Mouse (Mus musculus): Measurements from ENCODE around the gene Gm40193.
"Not testable (repeated sequence)": the region's sequence is repeated elsewhere in the genome, so short reads cannot be mapped to it uniquely, and the experiment has no call there.

Gene Gm40193

GRCm38 (mm10) chr11:70532839-70533238, at the start of gene Gm40193:
TSS of gene Gm40193 (minus strand) at chr11:70532939.
- no peak for DNase-seq (ENCODE audit: low spot score in 2 of 2)

DNA sequence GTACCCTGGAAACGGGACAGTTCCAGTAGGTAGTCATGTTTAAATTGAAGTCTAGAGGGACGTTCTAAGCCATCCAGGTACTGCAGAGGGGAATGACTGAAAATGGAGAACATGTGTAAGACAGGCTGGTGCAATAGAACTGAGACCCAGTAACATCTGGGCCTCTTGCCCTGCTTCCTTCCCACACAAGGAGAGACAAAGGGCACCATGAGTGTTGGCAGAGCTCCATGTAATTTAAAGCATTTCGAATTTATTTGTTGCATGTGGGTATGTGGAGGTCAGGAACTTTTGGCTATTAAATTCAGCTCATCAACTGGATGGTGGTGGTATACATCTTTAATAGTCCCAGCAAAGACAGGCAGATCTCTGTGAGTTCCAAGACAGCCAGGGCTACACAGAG, 49.5 kb upstream of the Gm40193 start:
- no peak for DNase-seq (ENCODE audit: low spot score in 2 of 2)

DNA sequence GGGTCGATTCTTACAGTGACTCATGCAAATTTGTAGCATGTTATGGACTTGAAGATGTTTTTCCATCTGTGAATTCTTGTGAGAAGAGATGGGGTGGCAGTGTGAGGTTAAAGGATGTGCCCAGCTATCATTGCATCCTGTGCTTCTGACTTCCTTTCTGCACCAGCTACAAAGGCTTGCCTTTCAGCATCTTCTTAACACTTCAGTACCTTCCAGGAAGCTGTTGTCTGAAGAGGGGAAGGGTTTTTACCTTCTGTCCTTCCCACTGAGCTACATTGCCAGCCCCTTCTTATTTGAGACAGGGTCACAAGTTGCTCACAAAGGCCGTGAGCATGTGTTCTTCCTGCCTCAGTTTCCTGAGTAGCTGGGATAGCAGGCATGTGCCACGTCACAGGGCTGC, 48.2 kb upstream of the Gm40193 start:
- peak in 1 of 2 experiments; percentile 27 for DNase-seq (ENCODE audit: low spot score in 2 of 2)

DNA sequence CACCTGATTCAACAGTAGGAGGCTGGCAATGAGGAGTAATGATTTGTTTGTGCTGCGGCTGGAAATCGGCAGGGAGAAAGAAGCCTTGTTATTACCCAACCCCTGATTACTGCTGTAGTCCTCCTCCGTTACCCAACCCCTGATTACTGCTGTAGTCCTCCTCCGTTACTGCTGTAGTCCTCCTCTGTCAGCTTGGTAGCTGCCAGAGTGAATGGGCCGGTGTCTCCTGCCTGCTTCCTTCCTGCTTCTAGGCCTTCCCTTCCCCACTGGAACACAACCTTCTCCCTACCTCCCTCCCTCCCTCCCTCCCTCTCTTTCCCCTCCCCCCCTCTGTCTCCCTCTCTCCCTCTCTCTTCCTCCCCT, 47.6 kb upstream of the Gm40193 start:
- DNase-seq (ENCODE audit: low spot score in 2 of 2) = no peak

DNA sequence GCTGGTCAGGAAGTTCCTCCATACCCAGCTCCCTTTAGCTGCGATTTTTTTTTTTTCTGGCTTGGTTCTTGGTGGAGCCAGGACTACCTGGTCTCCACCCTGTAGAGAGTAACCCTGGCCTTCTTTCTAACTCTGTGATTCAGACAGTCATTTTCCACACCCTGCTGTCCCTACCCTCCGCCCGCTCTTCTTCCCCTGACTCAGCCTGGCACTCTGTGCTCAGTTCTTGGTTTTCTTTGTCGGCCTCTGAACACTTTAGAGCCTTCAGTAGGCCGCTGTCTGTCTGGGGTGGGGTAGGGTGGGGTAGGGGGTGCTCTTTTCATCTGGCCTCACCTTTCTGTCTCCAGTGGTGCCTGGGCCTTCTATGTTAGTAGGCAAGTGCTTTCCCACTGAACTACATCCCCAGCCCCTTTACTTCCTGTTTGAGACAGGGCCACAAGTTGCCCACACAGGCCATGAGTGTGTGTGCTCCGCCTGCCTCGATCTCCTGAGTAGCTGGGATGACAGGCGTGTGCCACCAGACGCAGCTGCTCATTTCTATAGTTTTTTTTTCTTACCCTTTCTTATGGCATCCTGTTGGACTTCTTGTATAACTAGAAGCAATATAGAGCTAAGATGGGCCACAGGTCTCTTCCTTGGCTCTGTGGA, 47.1 kb upstream of the Gm40193 start:
- DNase-seq (ENCODE audit: low spot score in 2 of 2) = no peak

DNA sequence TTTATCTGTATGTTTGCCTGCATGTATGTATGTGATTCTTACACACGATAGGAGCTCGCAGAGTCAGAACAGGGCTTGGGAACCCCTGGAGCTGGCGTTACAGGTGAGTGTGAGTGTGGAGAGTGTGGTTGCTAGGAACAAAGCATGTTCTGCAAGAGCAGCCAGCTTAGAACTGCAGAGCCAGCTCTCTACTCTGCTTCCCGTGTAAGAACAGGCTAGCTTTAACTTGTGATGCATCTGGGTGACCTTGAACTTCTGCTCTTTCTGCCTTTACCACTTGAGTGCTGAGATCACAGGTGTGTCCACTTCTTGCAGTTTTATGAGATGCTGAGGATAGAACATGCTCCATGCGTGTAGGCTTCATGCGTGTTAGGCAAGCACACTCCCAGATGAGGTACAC, 46.2 kb upstream of the Gm40193 start:
- no peak for DNase-seq (ENCODE audit: low spot score in 2 of 2)

- DNase-seq (ENCODE audit: low spot score in 2 of 2) = no peak
Measured at GRCm38 (mm10) chr11:70577201-70577600, 44.5 kb upstream of the Gm40193 start.

DNA sequence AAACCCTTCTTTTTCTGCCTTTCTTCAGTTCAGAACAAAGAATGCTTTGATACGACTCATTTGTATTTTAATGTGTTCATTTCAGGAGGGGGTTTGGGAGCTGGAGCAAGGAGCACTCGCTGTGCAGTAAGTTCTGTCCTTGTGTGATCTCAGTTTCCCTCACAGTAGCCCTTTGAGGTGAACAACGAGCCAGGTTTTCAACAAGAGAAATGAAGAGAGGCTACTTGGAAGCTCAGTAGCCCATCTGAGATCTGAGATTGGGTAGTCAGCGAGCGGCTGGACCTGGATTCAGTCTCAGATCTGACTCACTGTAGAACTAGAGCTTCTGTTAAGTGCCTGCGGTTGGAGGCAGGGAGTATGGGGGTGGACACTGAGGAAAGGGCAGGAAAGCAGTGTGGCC, 41.1 kb upstream of the Gm40193 start:
- DNase-seq (ENCODE audit: low spot score in 2 of 2) = no peak

GRCm38 (mm10) chr11:70572348-70572902, 39.7 kb upstream of the Gm40193 start:
- no peak for DNase-seq (ENCODE audit: low spot score in 2 of 2)

- no peak for DNase-seq (ENCODE audit: low spot score in 2 of 2)
Measured at GRCm38 (mm10) chr11:70571641-70572040, 38.9 kb upstream of the Gm40193 start.

DNA sequence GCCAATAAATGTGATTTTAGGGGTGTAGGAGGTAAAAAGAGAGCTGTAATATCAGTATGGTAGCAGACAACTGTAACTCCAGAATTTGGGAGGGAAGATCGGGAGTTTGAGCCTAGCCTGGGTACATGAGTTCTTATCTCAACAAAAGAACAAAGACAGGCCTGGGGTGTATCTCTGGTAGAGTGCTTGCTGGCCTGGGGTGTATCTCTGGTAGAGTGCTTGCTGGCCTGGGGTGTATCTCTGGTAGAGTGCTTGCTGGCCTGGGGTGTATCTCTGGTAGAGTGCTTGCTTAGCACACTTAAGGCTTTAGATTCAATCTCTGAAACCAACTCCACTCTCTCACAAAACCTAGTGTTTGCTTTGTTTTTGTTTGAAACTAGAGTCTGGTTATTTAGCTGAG, 37.9 kb upstream of the Gm40193 start:
- DNase-seq (ENCODE audit: low spot score in 2 of 2) = not testable (repeated sequence)

GRCm38 (mm10) chr11:70566586-70566985, 33.8 kb upstream of the Gm40193 start:
- DNase-seq (ENCODE audit: low spot score in 2 of 2) = no peak

DNA sequence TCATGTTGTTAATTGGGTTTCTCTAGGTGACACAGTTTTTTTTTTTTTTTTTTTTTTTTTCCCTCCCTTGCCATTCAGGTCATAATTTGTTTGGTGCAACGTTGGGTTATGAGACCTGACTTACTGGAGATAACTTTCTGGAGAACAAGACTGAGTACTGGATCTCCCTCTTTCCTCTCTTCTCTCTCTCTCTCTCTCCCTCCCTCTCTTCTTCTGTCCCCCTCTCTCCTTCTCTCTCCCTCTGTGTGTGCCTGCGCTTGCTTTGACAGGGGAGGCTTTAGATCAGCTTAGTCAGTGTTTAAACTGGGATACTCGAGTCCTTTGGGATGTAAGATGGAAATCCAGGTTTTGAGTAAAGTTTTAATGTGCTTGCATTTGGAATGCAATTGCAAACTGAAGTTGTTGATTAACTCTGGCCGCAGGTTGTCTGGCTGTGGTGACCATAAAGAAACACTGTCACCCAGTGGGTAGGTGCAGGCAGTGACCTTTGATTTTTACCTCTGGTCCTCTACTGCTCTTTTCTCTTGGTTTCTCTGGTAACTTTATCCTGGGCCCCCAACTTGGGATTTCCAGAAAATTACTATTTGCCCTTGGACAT, 31.6 kb upstream of the Gm40193 start:
- DNase-seq (ENCODE audit: low spot score in 2 of 2) = no peak

DNA sequence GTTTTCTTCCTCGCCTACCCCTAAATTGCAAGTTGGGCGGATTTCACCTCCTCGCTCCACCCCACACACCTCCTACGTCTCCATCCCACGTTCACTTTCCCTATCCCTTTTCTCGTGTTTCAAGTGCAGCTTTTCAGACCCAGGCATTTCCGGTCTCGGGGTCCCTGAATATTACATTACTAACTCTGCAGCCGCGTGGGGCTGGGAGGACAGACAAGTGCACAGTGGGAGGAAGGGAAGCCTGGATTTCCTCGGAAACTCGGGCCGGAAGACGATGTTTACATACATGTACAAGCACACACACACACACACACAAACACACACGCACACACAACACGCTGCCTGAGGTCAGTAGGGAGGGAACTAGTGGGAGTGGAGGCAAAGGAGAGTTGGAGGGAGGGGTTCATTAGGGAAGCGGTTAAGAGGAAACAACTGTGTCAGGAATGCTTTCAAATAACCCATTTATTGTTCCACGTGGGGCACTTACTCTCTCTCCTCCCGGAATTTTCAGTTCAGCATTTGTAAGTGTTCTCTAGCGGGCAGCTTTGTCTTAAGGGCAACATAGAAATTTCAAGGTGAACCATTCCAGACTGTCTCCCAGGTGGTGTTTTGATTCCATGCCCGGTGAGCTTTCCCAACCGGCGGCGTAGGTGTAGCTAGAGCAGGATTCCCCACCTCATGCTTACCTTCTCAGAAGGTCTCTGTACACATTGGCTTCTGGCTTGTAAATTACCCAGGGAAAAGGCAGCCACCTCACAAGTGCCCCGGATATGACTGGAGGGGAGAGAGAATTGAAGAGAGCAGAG, 30.9 kb upstream of the Gm40193 start:
- DNase-seq (ENCODE audit: low spot score in 2 of 2) = peak in 1 of 2 experiments; percentile 27

- DNase-seq (ENCODE audit: low spot score in 2 of 2) = no peak
Measured at GRCm38 (mm10) chr11:70562995-70563469, 30.3 kb upstream of the Gm40193 start.

GRCm38 (mm10) chr11:70562287-70562994, 29.7 kb upstream of the Gm40193 start, which contains the start of gene Mink1:
TSS of gene Mink1 (plus strand) at chr11:70562881.
- DNase-seq (ENCODE audit: low spot score in 2 of 2) = peak; percentile 86 to 87

GRCm38 (mm10) chr11:70561937-70562286, 29.2 kb upstream of the Gm40193 start:
- DNase-seq (ENCODE audit: low spot score in 2 of 2) = no peak

GRCm38 (mm10) chr11:70557545-70557944, 24.8 kb upstream of the Gm40193 start:
- DNase-seq (ENCODE audit: low spot score in 2 of 2) = no peak

DNA sequence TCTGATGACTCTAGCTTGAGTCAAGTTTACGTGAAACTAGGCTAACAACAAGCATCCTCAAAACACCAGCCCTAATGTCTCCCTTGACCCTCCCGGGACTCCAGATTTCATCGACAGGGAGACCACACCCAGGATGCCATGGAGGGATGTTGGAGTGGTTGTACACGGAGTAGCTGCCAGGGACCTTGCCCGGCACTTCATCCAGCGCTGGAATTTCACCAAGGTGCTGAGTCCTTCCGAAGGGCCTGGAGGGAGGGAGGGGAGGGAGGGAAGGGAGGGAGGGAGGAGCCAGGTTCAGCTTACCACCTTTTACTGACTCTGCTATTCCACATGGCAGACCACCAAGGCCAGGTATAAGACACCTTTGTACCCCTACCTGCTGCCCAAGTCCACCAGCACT, 21.2 kb upstream of the Gm40193 start:
- no peak for DNase-seq (ENCODE audit: low spot score in 2 of 2)

- no peak for DNase-seq (ENCODE audit: low spot score in 2 of 2)
Measured at GRCm38 (mm10) chr11:70551526-70551925, 18.8 kb upstream of the Gm40193 start.

GRCm38 (mm10) chr11:70544496-70544895, 11.8 kb upstream of the Gm40193 start:
- DNase-seq (ENCODE audit: low spot score in 2 of 2) = no peak

DNA sequence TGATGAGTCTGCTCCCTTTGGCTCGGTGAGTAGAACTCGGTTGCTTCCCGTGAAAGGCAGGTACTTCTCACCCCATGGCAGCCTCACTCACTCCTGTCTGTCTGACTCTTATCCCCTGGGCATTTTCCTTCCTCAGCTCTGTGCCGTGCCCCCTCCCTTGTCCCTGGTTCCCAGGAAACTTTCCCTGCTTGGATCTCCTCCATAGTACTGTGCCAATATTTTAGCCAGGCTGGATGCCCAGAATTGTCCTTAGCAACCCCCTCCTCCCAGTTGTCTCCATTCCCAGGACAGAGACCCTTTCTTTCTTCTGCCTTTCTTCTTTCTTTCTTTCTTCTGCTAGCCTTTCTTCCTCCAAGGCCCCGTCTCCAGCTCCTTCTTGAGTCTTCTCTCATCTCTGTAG, 8.7 kb upstream of the Gm40193 start:
- no peak for DNase-seq (ENCODE audit: low spot score in 2 of 2)

Data from spleen, postnatal 36 days (tissue).